Mouse (Mus musculus) liver, postnatal 0 days (tissue): ENCODE results near the gene Sept11.

ENCODE experiments used
- CTCF ChIP-seq: sonication (generic); IDR thresholded peaks from 2 replicates; pipeline ENCODE4 v1.5.1; 2016; ENCODE audit warnings: antibody characterized with exemption, low read depth
- EP300 ChIP-seq: IDR thresholded peaks from 2 replicates; pipeline ENCODE4 v1.6.1; 2016; ENCODE audit warnings: antibody characterized with exemption, low read depth, mild to moderate bottlenecking

- TF ChIP-seq CTCF (no peak), EP300 (no peak)
Measured at GRCm38 (mm10) chr5:93112290-93112689, 19.1 kb downstream of the Sept11 start.
